ENCODE assay signal across 8 mouse cellular contexts in the genomic region with DNA sequence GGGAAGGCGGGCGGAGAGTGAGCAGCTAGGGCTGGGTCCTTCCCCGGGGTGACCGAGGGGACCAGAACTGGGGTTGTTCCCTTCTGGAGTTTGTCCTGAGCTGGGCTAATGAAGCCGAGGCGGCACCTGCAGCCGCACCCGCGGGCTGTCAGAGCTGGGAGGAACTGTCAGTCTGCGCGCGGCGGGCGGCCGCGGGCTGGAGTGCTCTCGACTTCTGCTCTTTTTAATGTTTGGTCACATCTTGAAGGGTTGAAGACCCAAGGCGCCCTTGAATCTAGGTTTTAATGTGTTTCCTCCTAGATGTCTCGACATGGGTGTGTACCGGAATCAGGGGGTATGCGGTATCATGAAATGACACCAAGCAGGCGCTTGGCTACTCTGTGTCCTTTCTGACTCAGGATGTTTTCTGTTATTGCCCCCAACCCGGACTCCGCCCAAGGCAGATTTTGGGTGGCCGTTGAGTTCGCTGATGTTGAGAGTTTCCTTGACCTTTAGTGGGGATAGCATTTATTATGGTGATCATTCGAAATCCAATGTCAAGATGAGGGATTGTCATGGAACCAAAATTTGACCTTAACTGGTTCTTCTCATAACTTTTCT. TPM values are rescaled to one million over a fixed set of nuclear protein-coding genes. Genes with fewer than 3 reads are reported as not detected.
DNase-seq lines count a peak whose midpoint lies in the region; ATAC-seq and TF ChIP-seq lines count a peak whose summit lies in the region.

No protein-coding gene starts in this region.

- WGBS in intestine, embryonic 16.5 days: 1% methylated on average over 27 of the region's 27 CpGs
- 2% methylated on average over 27 of the region's 27 CpGs for WGBS in midbrain, embryonic 15.5 days

- DNase-seq in testis, postnatal 14 days (ENCODE audit: low spot score): no peak
- peak; percentile 64 for DNase-seq in cerebellum, adult 11-12 months
- DNase-seq in gastrocnemius, adult 8-10 months (ENCODE audit: low spot score in 2 of 2): peak; percentile 12 to 21
- DNase-seq in liver: peak; percentile 52
- DNase-seq in yolk sac, embryonic 10.5 days (ENCODE audit: low spot score): peak; percentile 46

- H3K27me3 ChIP-seq in testis, adult 2 months (ENCODE audit: control insufficient read depth, insufficient read depth, low read length): no peaks in the 10 kb centered on the region
- no peaks in the 10 kb centered on the region; the same call in 1 of the 2 replicates for H3K27me3 ChIP-seq in intestine, embryonic 16.5 days (replicated peaks; ENCODE audit: control insufficient read depth, insufficient read depth, low read length)
- H3K27me3 ChIP-seq in midbrain, embryonic 15.5 days (replicated peaks): no peaks in the 10 kb centered on the region

- no peaks in the 10 kb centered on the region for H3K9me3 ChIP-seq in intestine, embryonic 16.5 days (ENCODE audit: control insufficient read depth, low read length)
- no peaks in the 10 kb centered on the region for H3K9me3 ChIP-seq in midbrain, embryonic 15.5 days

- H3K36me3 ChIP-seq in testis, adult 2 months (ENCODE audit: control insufficient read depth, insufficient read depth, low read length): peaks cover 3% of the 10 kb centered on the region
- no peaks in the 10 kb centered on the region for H3K36me3 ChIP-seq in intestine, embryonic 16.5 days (ENCODE audit: control insufficient read depth, insufficient read depth, low read length)
- no peaks in the 10 kb centered on the region for H3K36me3 ChIP-seq in midbrain, embryonic 15.5 days (replicated peaks)

- peak overlapping the region; percentile 73 for H3K27ac ChIP-seq in testis, adult 2 months (ENCODE audit: control insufficient read depth, insufficient read depth, low read depth, low read length)
- H3K27ac ChIP-seq in intestine, embryonic 16.5 days (ENCODE audit: low read length): peak overlapping the region; percentile 99
- H3K27ac ChIP-seq in midbrain, embryonic 15.5 days: peak overlapping the region; percentile 100

- H3K4me1 ChIP-seq in testis, adult 2 months (ENCODE audit: control insufficient read depth, insufficient read depth, low read length): peaks cover 7% of the 10 kb centered on the region
- H3K4me1 ChIP-seq in intestine, embryonic 16.5 days (ENCODE audit: control insufficient read depth, insufficient read depth, low read length): peaks cover 5% of the 10 kb centered on the region; the same call in 1 of the 2 replicates
- peaks cover 22% of the 10 kb centered on the region for H3K4me1 ChIP-seq in midbrain, embryonic 15.5 days

- no peak for TF ChIP-seq CTCF in testis, adult 2 months (IDR thresholded peaks at IDR 0.05; ENCODE audit: control insufficient read depth, insufficient read depth, insufficient replicate concordance, low read depth, low read length)

- H3K4me2 ChIP-seq in intestine, embryonic 16.5 days (ENCODE audit: low read depth, low read length): peak overlapping the region; percentile 73
- H3K4me2 ChIP-seq in midbrain, embryonic 15.5 days: peak overlapping the region; percentile 62

- peak overlapping the region; percentile 94 for H3K9ac ChIP-seq in intestine, embryonic 16.5 days (ENCODE audit: low read depth, low read length)
- peak overlapping the region; percentile 100 for H3K9ac ChIP-seq in midbrain, embryonic 15.5 days

- no peak for TF ChIP-seq POLR2A in testis, adult 2 months (IDR thresholded peaks at IDR 0.05; ENCODE audit: control insufficient read depth, low read depth, low read length)

- H3K4me3 ChIP-seq in testis, adult 2 months (ENCODE audit: control insufficient read depth, low read depth, low read length): peak overlapping the region; percentile 78
- H3K4me3 ChIP-seq in intestine, embryonic 16.5 days (ENCODE audit: low read length): peak overlapping the region; percentile 76
- H3K4me3 ChIP-seq in midbrain, embryonic 15.5 days: peak overlapping the region; percentile 72

- ATAC-seq in intestine, embryonic 16.5 days: peak; percentile 11
- no peak for ATAC-seq in midbrain, embryonic 15.5 days (replicated peaks)

RNA-seq across cellular contexts. Expression of a gene that starts 2.3 kb away (rescaled TPM):
- polyA plus RNA-seq in testis, adult 2 months (2012; rRNA removed): 144 and 160 TPM in 2 replicates
- 10 to 100 TPM; 19.5 to 44.6 (median 31.0) TPM for total RNA-seq in gastrocnemius, adult 8-10 months (2022)
- polyA plus RNA-seq in intestine, embryonic 16.5 days (2015; fragmentation: Nextera tagmentation; extraction: Ambion mirVana): 1.4 and 2.2 TPM in 2 replicates
- 14.2 and 15.3 TPM in 2 replicates for polyA plus RNA-seq in midbrain, embryonic 15.5 days (2015; fragmentation: Nextera tagmentation; extraction: Ambion mirVana)
